Mouse (Mus musculus) mesoderm, embryonic 11.5 days (tissue): ENCODE data around the gene Fosb.

Experiments used
- DNase-seq: peaks from one replicate; pipeline ENCODE4 v3.0.0-alpha.2; 2012; ENCODE audit warnings: low read depth, low spot score

The Fosb gene

GRCm38 (mm10) chr7:19309884-19310641 is at the start of gene Fosb:
TSS of gene Fosb (minus strand) at chr7:19310051.
- DNase-seq: peak; percentile 97

GRCm38 (mm10) chr7:19359299-19359891 is 49.5 kb upstream of the Fosb start, which contains the start of the genes Cd3eap and Ppp1r13l:
TSS of gene Cd3eap (minus strand) at chr7:19359483.
TSS of gene Ppp1r13l (plus strand) at chr7:19359749.
- DNase-seq: peak; percentile 83

- no peak for DNase-seq
These were observed 48.8 kb upstream of the Fosb start for GRCm38 (mm10) chr7:19358634-19359033.

- no peak for DNase-seq
These were observed 47.8 kb upstream of the Fosb start for GRCm38 (mm10) chr7:19357381-19358375.

- DNase-seq: no peak
These were observed 46.5 kb upstream of the Fosb start for GRCm38 (mm10) chr7:19356311-19356710.

GRCm38 (mm10) chr7:19354991-19355390 is 45.1 kb upstream of the Fosb start:
- DNase-seq: no peak

GRCm38 (mm10) chr7:19350221-19350620 is 40.4 kb upstream of the Fosb start:
- DNase-seq: no peak

- no peak for DNase-seq
These were observed 39.5 kb upstream of the Fosb start for GRCm38 (mm10) chr7:19349188-19349915.

GRCm38 (mm10) chr7:19344938-19345471 is 35.2 kb upstream of the Fosb start:
- DNase-seq: peak; percentile 98

- DNase-seq: no peak
These were observed 34.5 kb upstream of the Fosb start, which contains the start of gene Ercc1 for GRCm38 (mm10) chr7:19344237-19344847. TSS of gene Ercc1 (plus strand) at chr7:19344778.

- DNase-seq: peak; percentile 86
These were observed 33.5 kb upstream of the Fosb start for GRCm38 (mm10) chr7:19343210-19343808.

GRCm38 (mm10) chr7:19342481-19343027 is 32.7 kb upstream of the Fosb start:
- peak; percentile 84 for DNase-seq

- no peak for DNase-seq
These were observed 32.0 kb upstream of the Fosb start for GRCm38 (mm10) chr7:19341761-19342409.

- no peak for DNase-seq
These were observed 31.4 kb upstream of the Fosb start for GRCm38 (mm10) chr7:19341250-19341649.

- DNase-seq: no peak
These were observed 28.7 kb upstream of the Fosb start for GRCm38 (mm10) chr7:19338596-19338995.

- DNase-seq: no peak
These were observed 28.2 kb upstream of the Fosb start for GRCm38 (mm10) chr7:19338060-19338459.

- no peak for DNase-seq
These were observed 27.3 kb upstream of the Fosb start for GRCm38 (mm10) chr7:19337122-19337521.

GRCm38 (mm10) chr7:19335583-19335982 is 25.7 kb upstream of the Fosb start:
- DNase-seq: no peak

- DNase-seq: no peak
These were observed 23.0 kb upstream of the Fosb start for GRCm38 (mm10) chr7:19332709-19333352.
